Mouse (Mus musculus): ENCODE results near the gene Chst3.
"Not testable (repeated sequence)": the region's sequence is repeated elsewhere in the genome, so short reads cannot be mapped to it uniquely, and the experiment has no call there.

DNA sequence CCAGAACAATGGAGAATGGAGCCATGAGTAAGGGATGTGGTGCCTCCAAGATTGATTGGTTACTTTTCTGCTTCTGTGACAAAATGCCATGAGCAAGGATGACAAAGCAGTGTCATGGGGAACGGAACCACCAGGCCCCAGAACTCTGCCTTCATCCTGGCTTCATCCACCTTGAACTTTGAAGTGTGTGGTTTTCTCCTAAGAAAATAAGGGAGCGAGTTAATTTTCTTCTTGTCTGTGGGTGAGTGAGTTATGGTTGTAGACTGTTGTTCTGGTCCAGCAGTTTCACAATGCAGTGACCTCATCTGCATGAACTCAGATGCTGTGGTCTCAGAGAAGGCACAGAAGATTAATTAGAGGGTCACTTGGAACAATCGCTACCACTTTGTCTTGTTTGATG is 29.3 kb upstream of the Chst3 start:
- not testable (repeated sequence) for TF ChIP-seq CTCF (IDR thresholded peaks at IDR 0.05; ENCODE audit: low read depth, low read length); POLR2A (IDR thresholded peaks at IDR 0.05; ENCODE audit: insufficient read depth, low read length)
